Mouse (Mus musculus) ES-E14 (cell line): ENCODE data around the gene Ccdc28a. TPM values are rescaled to one million over a fixed set of nuclear protein-coding genes. Genes with fewer than 3 reads are reported as not detected.
A peak's percentile ranks its signal among the peaks of the same experiment; 100 is the strongest.

Source experiments
- DNase-seq: peaks from one replicate; pipeline ENCODE4 v3.0.0-alpha.2; 2013; ENCODE audit warnings: low read depth, low spot score
- H3K27ac ChIP-seq: 2 replicates; pipeline ENCODE4 v1.5.1; 2012; ENCODE audit warnings: low read depth, mild to moderate bottlenecking, low read length, moderate library complexity, mixed read lengths; ENCODE audit not compliant: poor library complexity, insufficient read depth, severe bottlenecking
- H3K36me3 ChIP-seq: 2 replicates; pipeline ENCODE4 v1.6.1; 2012; ENCODE audit warnings: mild to moderate bottlenecking, low read length, moderate library complexity, mixed read lengths; ENCODE audit not compliant: control insufficient read depth, poor library complexity, insufficient read depth, severe bottlenecking
- H3K4me1 ChIP-seq, 2 experiments: fragments of 150-350 bp in 1 of 2; sonication (generic) in 1 of 2; 2 replicates each; pipeline ENCODE4 v1.6.1; 2012; ENCODE audit warnings: low read length in 2 of 2, mild to moderate bottlenecking in 1 of 2, mixed read lengths in 1 of 2; ENCODE audit not compliant: control insufficient read depth in 2 of 2, insufficient read depth in 2 of 2, poor library complexity in 1 of 2
- H3K4me3 ChIP-seq, 2 experiments: fragments of 150-350 bp in 1 of 2; sonication (generic) in 1 of 2; 2 replicates each; pipeline ENCODE4 v1.5.1; 2012; ENCODE audit warnings: low read length in 2 of 2, low read depth in 1 of 2, mild to moderate bottlenecking in 1 of 2, mixed read lengths in 1 of 2; ENCODE audit not compliant: insufficient read depth in 1 of 2, poor library complexity in 1 of 2, severe bottlenecking in 1 of 2
- H3K9ac ChIP-seq: 2 replicates; pipeline ENCODE4 v1.6.1; 2012; ENCODE audit warnings: low read depth, mild to moderate bottlenecking, low read length, mixed read lengths; ENCODE audit not compliant: poor library complexity, insufficient read depth, severe bottlenecking
- H3K9me3 ChIP-seq: fragments of 150-350 bp; sonication (generic); 2 replicates; pipeline ENCODE4 v1.6.1; 2012; ENCODE audit warnings: low read depth, mild to moderate bottlenecking, low read length; ENCODE audit not compliant: control insufficient read depth, insufficient read depth
- CHD2 ChIP-seq: IDR thresholded peaks from 2 replicates; pipeline ENCODE4 v1.6.1; 2014; ENCODE audit warnings: mild to moderate bottlenecking, low read depth, low read length, inconsistent platforms
- HCFC1 ChIP-seq: IDR thresholded peaks from 2 replicates; pipeline ENCODE4 v1.6.1; 2012; ENCODE audit warnings: low read length, inconsistent platforms, borderline replicate concordance; ENCODE audit not compliant: insufficient read depth
- MAFK ChIP-seq: IDR thresholded peaks from 2 replicates; pipeline ENCODE4 v1.6.1; 2014; ENCODE audit warnings: mild to moderate bottlenecking, low read depth, low read length, inconsistent platforms; ENCODE audit not compliant: insufficient read depth
- ZC3H11A ChIP-seq: IDR thresholded peaks from 2 replicates; pipeline ENCODE4 v1.6.1; 2012; ENCODE audit warnings: low read depth, mild to moderate bottlenecking, inconsistent platforms, low read length, borderline replicate concordance
- ZNF384 ChIP-seq: IDR thresholded peaks from 2 replicates; pipeline ENCODE4 v1.6.1; 2012; ENCODE audit warnings: low read depth, low read length, inconsistent platforms
- in situ Hi-C, 2 experiments: fragments of 600-800 bp; cut with MboI; formaldehyde crosslinking; loops; one replicate each; pipeline ENCODE4 v1.15.1; 2025; ENCODE audit warnings: low sequenced_read_pairs in 2 of 2, inconsistent platforms in 1 of 2; ENCODE audit not compliant: unreplicated experiment in 2 of 2
- total RNA-seq: library from RNA; depleted of rRNA; stranded (reverse); fragments of 300-350 nt; gene quantifications from 2 replicates; pipeline ENCODE4 v1.2.3, GENCODE M21; 2012

Gene Ccdc28a
- total RNA-seq, 1 experiment = 6.6 TPM

DNA sequence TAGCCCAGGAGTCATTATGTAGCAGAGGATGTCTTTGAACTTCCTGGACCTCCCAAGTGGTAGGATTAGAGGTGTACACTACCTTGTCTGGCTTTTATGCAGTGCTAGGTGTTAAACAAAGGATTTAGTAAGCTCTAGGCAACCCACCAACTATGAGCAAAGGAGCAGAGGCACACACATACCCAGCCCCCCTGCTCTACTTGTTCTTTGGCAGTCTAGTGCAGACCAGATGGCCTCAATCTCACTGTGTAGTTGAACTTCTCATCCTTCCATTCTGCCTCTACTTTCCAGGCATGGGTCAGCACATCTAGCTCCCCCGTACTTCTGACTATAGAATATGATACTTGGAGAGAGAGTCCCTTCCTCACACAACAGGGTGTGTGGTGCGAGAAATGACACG is 10.4 kb downstream of the Ccdc28a start:
- H3K27ac ChIP-seq = no peak overlapping the region
- no peak overlapping the region for H3K4me3 ChIP-seq
- TF ChIP-seq MAFK (no peak), ZNF384 (no peak), HCFC1 (no peak), ZC3H11A (no peak), CHD2 (no peak)
- H3K9ac ChIP-seq = no peak overlapping the region
- no peaks in the 10 kb centered on the region; a peak in 1 of 4 replicates for H3K4me1 ChIP-seq
- DNase-seq = no peak
- no peaks in the 10 kb centered on the region for H3K9me3 ChIP-seq
- H3K36me3 ChIP-seq = no peaks in the 10 kb centered on the region
- in situ Hi-C loops = no loop called here

DNA sequence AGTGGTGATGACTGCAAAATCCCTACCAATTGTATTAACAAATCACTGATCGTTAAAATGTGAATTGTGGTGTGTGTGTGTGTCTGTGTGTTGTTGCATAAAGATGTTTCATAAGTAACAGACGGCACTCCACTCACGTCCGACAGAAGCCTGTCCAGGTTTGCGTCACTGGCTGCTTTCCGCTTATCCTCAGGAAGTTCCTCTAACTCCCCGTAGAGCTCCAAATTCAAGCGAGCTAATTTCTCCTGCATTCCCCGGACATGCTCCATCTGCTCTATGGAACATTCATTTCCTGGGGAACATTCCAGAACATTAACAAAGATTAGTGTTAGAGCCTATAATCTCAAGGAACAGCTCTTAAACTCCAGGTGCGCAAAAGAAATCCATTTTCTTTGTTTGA is 15.4 kb downstream of the Ccdc28a start:
- DNase-seq = no peak
- H3K9me3 ChIP-seq = no peaks in the 10 kb centered on the region
- no peak for TF ChIP-seq HCFC1
- TF ChIP-seq CHD2 = no peak
- no peak for TF ChIP-seq MAFK
- TF ChIP-seq ZC3H11A = no peak
- no peak for TF ChIP-seq ZNF384
- no peaks in the 10 kb centered on the region for H3K36me3 ChIP-seq
- H3K9ac ChIP-seq = no peak overlapping the region
- H3K4me3 ChIP-seq = no peak overlapping the region
- in situ Hi-C loops = no loop called here
- H3K4me1 ChIP-seq = no peaks in the 10 kb centered on the region; a peak in 1 of 4 replicates
- no peak overlapping the region for H3K27ac ChIP-seq

DNA sequence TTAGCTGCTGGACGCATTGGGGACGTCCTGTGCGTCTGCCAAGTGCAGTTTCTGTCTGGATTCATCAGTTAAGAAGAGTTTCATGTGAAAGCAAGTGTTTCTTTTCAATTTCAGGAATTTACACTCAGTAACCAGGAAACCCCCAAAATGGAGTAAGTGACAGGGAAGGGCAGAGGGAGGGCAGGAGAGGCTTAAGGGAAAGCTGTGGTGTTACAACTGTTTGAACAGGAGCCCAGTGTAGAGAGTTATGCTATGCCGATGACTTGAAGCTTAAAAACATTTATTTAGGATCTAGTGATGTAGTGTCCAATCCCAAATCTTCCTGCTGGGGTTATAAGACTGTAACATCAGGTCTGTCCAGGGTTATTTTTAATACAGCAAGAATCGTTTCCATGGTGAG is 20.7 kb downstream of the Ccdc28a start:
- in situ Hi-C loops = no loop called here
- no peak for DNase-seq
- Histone ChIP-seq H3K4me3 (peak overlapping the region; percentile 12 to 78; a peak in 3 of 4 replicates), H3K9ac (peak overlapping the region; percentile 28; the same call in 1 of the 2 replicates), H3K9me3 (no peaks in the 10 kb centered on the region), H3K36me3 (no peaks in the 10 kb centered on the region), H3K4me1 (peaks cover 0 to 4% of the 10 kb centered on the region in 2 experiments; a peak in 1 of 4 replicates), H3K27ac (no peak overlapping the region)
- TF ChIP-seq CHD2 (no peak), HCFC1 (no peak), ZNF384 (no peak), MAFK (no peak), ZC3H11A (no peak)

GRCm38 (mm10) chr10:18213373-18213772 is 21.4 kb downstream of the Ccdc28a start:
- TF ChIP-seq MAFK (no peak), HCFC1 (no peak), ZC3H11A (no peak), CHD2 (peak; percentile 83)
- Histone ChIP-seq H3K4me3 (peak overlapping the region; percentile 12 to 78), H3K27ac (no peak overlapping the region), H3K9ac (peak overlapping the region; percentile 60; the same call in 1 of the 2 replicates), H3K4me1 (peaks cover 0 to 4% of the 10 kb centered on the region in 2 experiments; a peak in 1 of 4 replicates), H3K36me3 (no peaks in the 10 kb centered on the region), H3K9me3 (no peaks in the 10 kb centered on the region)
- in situ Hi-C loops = no loop called here
- peak; percentile 62 for DNase-seq

GRCm38 (mm10) chr10:18210726-18211125 is 24.1 kb downstream of the Ccdc28a start, which contains the start of gene Ect2l:
Ect2l (minus strand) TSS chr10:18210890.
- Histone ChIP-seq H3K9me3 (no peaks in the 10 kb centered on the region), H3K9ac (no peak within 1 kb of the TSS), H3K36me3 (no peaks in the 10 kb centered on the region), H3K4me1 (peaks cover 0 to 4% of the 10 kb centered on the region in 2 experiments; a peak in 1 of 4 replicates), H3K27ac (no peak within 1 kb of the TSS), H3K4me3 (no peak within 1 kb of the TSS)
- in situ Hi-C loops = no loop called here
- no peak for TF ChIP-seq HCFC1
- TF ChIP-seq ZC3H11A = peak; percentile 54; the same call in 1 of the 2 replicates
- no peak for TF ChIP-seq ZNF384
- DNase-seq = peak; percentile 70
